Mouse (Mus musculus) CH12.LX (cell line): ENCODE data around the gene Kalrn.

Source experiments
- CTCF ChIP-seq, 2 experiments: IDR thresholded peaks in 1 of 2; conservative IDR thresholded peaks in 1 of 2; 2 replicates each; pipeline ENCODE4 v1.5.1; 2011 to 2012; ENCODE audit warnings: low read depth in 2 of 2, low read length in 2 of 2, improper control_type of control experiment in 1 of 2, inconsistent platforms in 1 of 2, mild to moderate bottlenecking in 1 of 2, moderate library complexity in 1 of 2
- EP300 ChIP-seq: IDR thresholded peaks from 2 replicates; pipeline ENCODE4 v1.6.1; 2011; ENCODE audit warnings: low read length, improper control_type of control experiment
- KAT2A ChIP-seq: IDR thresholded peaks from 2 replicates; pipeline ENCODE4 v1.6.1; 2012; ENCODE audit warnings: low read length, improper control_type of control experiment, inconsistent platforms; ENCODE audit not compliant: insufficient replicate concordance
- MAFK ChIP-seq: IDR thresholded peaks from 2 replicates; pipeline ENCODE4 v1.6.1; 2011; ENCODE audit warnings: low read length, improper control_type of control experiment; ENCODE audit not compliant: insufficient replicate concordance
- MAX ChIP-seq: IDR thresholded peaks from 2 replicates; pipeline ENCODE4 v1.6.1; 2011; ENCODE audit warnings: low read length, improper control_type of control experiment
- NELFE ChIP-seq: IDR thresholded peaks from 2 replicates; pipeline ENCODE4 v1.6.1; 2011; ENCODE audit warnings: low read depth, low read length, improper control_type of control experiment
- POLR2A ChIP-seq: IDR thresholded peaks from 2 replicates; pipeline ENCODE4 v1.6.1; 2011; ENCODE audit warnings: low read depth, mild to moderate bottlenecking, improper control_type of control experiment, low read length

- TF ChIP-seq MAX (no peak), CTCF (conservative IDR thresholded peaks at IDR 0.05 in 1 of 2, IDR thresholded peaks at IDR 0.05 in 1 of 2; ENCODE audit: low read depth in 2 of 2, low read length in 2 of 2) (peak in 1 of 2 experiments; percentile 25; a peak in 2 of 4 replicates), POLR2A (no peak), EP300 (no peak), MAFK (no peak), KAT2A (no peak), NELFE (no peak)
Observed at GRCm38 (mm10) chr16:34530029-34530428, 43.3 kb downstream of the Kalrn start.
